Mouse (Mus musculus): Measurements from ENCODE around the gene Gmnc. TPM values are rescaled to one million over a fixed set of nuclear protein-coding genes. Genes with fewer than 3 reads are reported as not detected.

Gene Gmnc
- total RNA-seq (2021), result not detected

- intact Hi-C loops (cut with DNase I), result no loop called here
- DNase-seq, result no peak
These were observed at the start of gene Gmnc for GRCm38 (mm10) chr16:26991477-26992300. Gene Gmnc (minus strand): TSS chr16:26991652.

- intact Hi-C loops (cut with DNase I), result no loop called here
- no peak for DNase-seq
These were observed 35.8 kb upstream of the Gmnc start for GRCm38 (mm10) chr16:27027281-27027680.

- intact Hi-C loops (cut with DNase I), result no loop called here
These were observed 34.8 kb upstream of the Gmnc start for GRCm38 (mm10) chr16:27026226-27026625.

GRCm38 (mm10) chr16:27022746-27023145 lies 31.3 kb upstream of the Gmnc start:
- DNase-seq, result no peak
- intact Hi-C loops (cut with DNase I), result no loop called here

More at GRCm38 (mm10) chr16:27026226-27026625, 34.8 kb upstream of the Gmnc start:
- DNase-seq, result no peak

- DNase-seq, result no peak
- intact Hi-C loops (cut with DNase I), result no loop called here
These were observed 25.9 kb upstream of the Gmnc start for GRCm38 (mm10) chr16:27017309-27017708.

GRCm38 (mm10) chr16:27002714-27003113 lies 11.3 kb upstream of the Gmnc start:
- DNase-seq, result no peak
- intact Hi-C loops (cut with DNase I), result no loop called here

- intact Hi-C loops (cut with DNase I), result no loop called here
These were observed 8.1 kb upstream of the Gmnc start for GRCm38 (mm10) chr16:26999563-26999962.

GRCm38 (mm10) chr16:26989415-26990315 lies 1.8 kb downstream of the Gmnc start:
- DNase-seq, result no peak
- intact Hi-C loops (cut with DNase I), result no loop called here

More at GRCm38 (mm10) chr16:26999563-26999962, 8.1 kb upstream of the Gmnc start:
- DNase-seq, result no peak

- intact Hi-C loops (cut with DNase I), result no loop called here
- DNase-seq, result no peak
These were observed 3.3 kb downstream of the Gmnc start for GRCm38 (mm10) chr16:26988188-26988587.

- intact Hi-C loops (cut with DNase I), result no loop called here
- DNase-seq, result no peak
These were observed 5.7 kb downstream of the Gmnc start for GRCm38 (mm10) chr16:26985796-26986195.

- peak in 1 of 2 experiments; percentile 18 for DNase-seq
- intact Hi-C loops (cut with DNase I), result no loop called here
These were observed 9.3 kb downstream of the Gmnc start for GRCm38 (mm10) chr16:26982112-26982511.

- DNase-seq, result peak; percentile 15 to 19
- intact Hi-C loops (cut with DNase I), result no loop called here
These were observed 23.5 kb downstream of the Gmnc start for GRCm38 (mm10) chr16:26967967-26968366.

GRCm38 (mm10) chr16:26966830-26967229 lies 24.6 kb downstream of the Gmnc start:
- intact Hi-C loops (cut with DNase I), result no loop called here

GRCm38 (mm10) chr16:26961971-26962370 lies 29.5 kb downstream of the Gmnc start:
- intact Hi-C loops (cut with DNase I), result no loop called here
- DNase-seq, result no peak

More at GRCm38 (mm10) chr16:26966830-26967229, 24.6 kb downstream of the Gmnc start:
- DNase-seq, result no peak

GRCm38 (mm10) chr16:26951601-26952000 lies 39.9 kb downstream of the Gmnc start:
- no peak for DNase-seq
- intact Hi-C loops (cut with DNase I), result no loop called here

- peak in 1 of 2 experiments; percentile 5 for DNase-seq
- intact Hi-C loops (cut with DNase I), result no loop called here
These were observed 41.2 kb downstream of the Gmnc start for GRCm38 (mm10) chr16:26950209-26950608.

- DNase-seq, result peak in 1 of 2 experiments; percentile 2
- intact Hi-C loops (cut with DNase I), result loop anchor here (5.0 kb wide), 2 partner anchors 238 to 553 kb away; no protein-coding TSS in a partner anchor
These were observed 87.5 kb downstream of the Gmnc start for GRCm38 (mm10) chr16:26903968-26904367.

- intact Hi-C loops (cut with DNase I), result loop anchor here (5.0 kb wide), 2 partner anchors 241 to 556 kb away; no protein-coding TSS in a partner anchor
- DNase-seq, result peak; percentile 4
These were observed 90.0 kb downstream of the Gmnc start for GRCm38 (mm10) chr16:26901471-26901870.

GRCm38 (mm10) chr16:26886337-26886736 lies 105.1 kb downstream of the Gmnc start:
- intact Hi-C loops (cut with DNase I), result no loop called here
- no peak for DNase-seq

- intact Hi-C loops (cut with DNase I), result no loop called here
- DNase-seq, result no peak
These were observed 114.6 kb downstream of the Gmnc start for GRCm38 (mm10) chr16:26876885-26877284.
